Mouse (Mus musculus) adrenal gland, adult 2 months (tissue): ENCODE data around the gene Ciapin1. TPM values are rescaled to one million over a fixed set of nuclear protein-coding genes. Genes with fewer than 3 reads are reported as not detected.
"Not testable (repeated sequence)": the region's sequence is repeated elsewhere in the genome, so short reads cannot be mapped to it uniquely, and the experiment has no call there.

Source experiments
- DNase-seq: peaks from one replicate; pipeline ENCODE4 v3.0.0; 2021
- polyA plus RNA-seq: library from polyadenylated mRNA; depleted of rRNA; stranded (reverse); fragments of >200 nt; gene quantifications from 2 replicates; pipeline ENCODE4 v1.2.3, GENCODE M21; 2012
- total RNA-seq, 2 experiments: library from RNA; stranded (reverse); gene quantifications; 2 replicates each; pipeline ENCODE4 v1.2.3; 2021

Ciapin1 gene
- total and polyA plus RNA-seq, 3 experiments: 81.5 to 146 (median 123) TPM

- peak; percentile 92 for DNase-seq
These were observed 19.4 kb upstream of the Ciapin1 start, which contains the start of gene Polr2c for GRCm38 (mm10) chr8:94857346-94858173. Gene Polr2c (plus strand): TSS chr8:94857450.

DNA sequence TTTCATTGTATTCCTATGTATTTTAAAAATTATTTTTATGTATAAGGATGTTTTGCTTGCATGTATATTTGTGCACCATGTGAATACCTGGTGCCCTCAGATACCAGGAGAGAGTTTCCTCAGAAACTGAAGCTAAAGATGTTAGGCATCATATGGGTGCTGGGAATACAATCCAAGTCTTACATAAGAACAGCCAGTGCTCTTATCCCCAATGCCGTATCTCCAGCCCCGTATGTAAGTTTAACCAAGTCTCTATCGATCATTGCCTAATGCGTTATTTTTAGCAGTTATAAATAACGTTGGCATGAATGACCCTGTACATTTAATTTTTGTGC lies 18.8 kb upstream of the Ciapin1 start:
- no peak for DNase-seq

GRCm38 (mm10) chr8:94854761-94855160 lies 16.6 kb upstream of the Ciapin1 start:
- not testable (repeated sequence) for DNase-seq

- DNase-seq: no peak
These were observed 11.9 kb upstream of the Ciapin1 start for GRCm38 (mm10) chr8:94850049-94850448.

GRCm38 (mm10) chr8:94841183-94841582 lies 3.0 kb upstream of the Ciapin1 start:
- DNase-seq: no peak

- DNase-seq: peak; percentile 90
These were observed 442 bp upstream of the Ciapin1 start for GRCm38 (mm10) chr8:94838600-94838999.

DNA sequence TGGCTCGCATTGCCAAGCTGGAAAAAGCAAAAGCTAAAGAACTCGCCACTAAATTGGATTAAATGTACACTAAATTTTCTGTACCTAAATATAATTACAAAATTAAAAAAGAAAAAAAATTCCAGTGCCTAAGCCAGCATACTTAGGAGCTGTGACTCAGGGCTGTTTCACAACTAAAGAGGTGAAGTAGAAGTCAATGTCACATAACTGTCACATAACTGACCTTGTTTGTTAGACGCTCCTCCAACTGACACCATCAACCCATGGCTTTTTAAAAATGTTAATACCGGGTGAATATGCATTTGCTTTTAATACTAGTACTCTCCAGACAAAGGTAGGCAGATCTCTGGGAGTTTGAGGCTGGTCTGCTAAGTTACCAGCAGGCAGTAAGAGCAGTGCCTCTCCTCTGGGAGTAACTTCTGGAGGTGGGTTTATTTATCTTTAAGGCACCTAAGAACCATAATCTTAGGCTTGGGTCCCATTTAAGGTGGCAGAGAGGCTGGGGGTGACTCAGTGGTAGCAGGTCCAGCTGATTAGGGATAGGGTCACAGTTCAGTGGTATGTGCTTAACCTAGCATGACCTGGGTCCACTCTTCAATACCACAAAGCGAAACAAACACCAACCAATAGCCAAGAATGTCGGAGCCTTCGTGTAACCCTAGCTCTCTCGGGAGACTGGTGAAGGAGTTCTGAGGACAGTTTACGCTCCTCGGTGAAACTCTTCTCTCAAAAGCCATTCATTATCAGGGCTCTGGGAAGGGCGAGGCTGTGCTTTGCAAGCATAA lies 1.5 kb downstream of the Ciapin1 start:
- DNase-seq: peak; percentile 55

DNA sequence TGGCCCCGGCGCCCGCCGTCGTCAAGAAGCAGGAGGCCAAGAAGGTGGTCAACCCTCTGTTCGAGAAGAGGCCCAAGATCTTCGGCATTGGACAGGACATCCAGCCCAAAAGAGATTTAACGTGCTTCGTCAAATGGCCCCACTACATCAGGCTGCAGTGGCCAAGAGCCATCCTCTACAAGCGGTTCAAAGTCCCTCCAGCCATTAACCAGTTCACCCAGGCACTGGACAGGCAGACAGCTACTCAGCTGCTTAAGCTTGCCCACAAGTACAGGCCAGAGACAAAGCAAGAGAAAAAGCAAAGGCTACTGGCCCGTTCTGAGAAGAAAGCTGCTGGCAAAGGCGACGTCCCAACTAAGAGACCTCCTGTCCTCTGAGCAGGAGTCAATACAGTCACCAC lies 2.4 kb downstream of the Ciapin1 start:
- DNase-seq: not testable (repeated sequence)

DNA sequence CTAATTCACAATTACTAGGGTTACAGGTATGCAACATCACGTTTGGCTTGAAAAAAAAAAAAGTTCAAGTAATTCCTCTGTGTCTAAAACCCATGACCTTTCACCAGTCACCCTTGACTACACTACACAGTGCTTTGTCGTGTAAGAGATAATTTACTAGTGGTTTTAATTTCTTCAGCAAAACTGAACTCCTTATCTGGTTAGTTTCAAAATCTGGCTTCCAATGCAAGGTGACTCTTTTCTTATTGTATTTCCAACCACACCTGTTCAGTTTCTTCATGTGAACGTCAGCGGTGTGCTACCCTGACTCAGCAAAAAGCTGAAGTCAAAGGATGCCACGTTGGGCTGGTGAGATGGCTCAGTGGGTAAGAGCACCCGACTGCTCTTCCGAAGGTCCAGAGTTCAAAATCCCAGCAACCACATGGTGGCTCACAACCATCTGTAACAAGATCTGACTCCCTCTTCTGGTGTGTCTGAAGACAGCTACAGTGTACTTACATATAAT lies 4.2 kb downstream of the Ciapin1 start:
- not testable (repeated sequence) for DNase-seq

DNA sequence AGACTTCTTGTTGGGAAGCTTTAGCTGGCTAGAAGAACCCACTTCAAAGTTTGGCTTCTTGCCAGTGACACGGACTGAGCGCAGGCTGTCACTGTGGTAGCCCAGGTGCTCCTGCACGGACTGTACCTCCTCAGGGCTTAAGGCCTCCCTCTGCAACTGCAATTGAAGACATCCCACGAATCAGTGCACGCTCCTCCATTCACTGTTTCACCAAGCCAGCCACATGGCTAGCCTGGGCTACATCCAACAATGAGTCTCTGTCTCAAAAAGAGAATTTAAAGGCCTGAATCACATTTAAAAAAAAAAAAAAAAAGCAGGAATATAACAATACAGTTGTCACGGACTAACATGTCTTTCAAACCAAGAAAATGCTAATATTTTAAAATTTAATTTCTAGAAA lies 9.9 kb downstream of the Ciapin1 start:
- DNase-seq: no peak

- DNase-seq: no peak
These were observed 11.9 kb downstream of the Ciapin1 start for GRCm38 (mm10) chr8:94826210-94826609.

GRCm38 (mm10) chr8:94825170-94825569 lies 13.0 kb downstream of the Ciapin1 start:
- no peak for DNase-seq

DNA sequence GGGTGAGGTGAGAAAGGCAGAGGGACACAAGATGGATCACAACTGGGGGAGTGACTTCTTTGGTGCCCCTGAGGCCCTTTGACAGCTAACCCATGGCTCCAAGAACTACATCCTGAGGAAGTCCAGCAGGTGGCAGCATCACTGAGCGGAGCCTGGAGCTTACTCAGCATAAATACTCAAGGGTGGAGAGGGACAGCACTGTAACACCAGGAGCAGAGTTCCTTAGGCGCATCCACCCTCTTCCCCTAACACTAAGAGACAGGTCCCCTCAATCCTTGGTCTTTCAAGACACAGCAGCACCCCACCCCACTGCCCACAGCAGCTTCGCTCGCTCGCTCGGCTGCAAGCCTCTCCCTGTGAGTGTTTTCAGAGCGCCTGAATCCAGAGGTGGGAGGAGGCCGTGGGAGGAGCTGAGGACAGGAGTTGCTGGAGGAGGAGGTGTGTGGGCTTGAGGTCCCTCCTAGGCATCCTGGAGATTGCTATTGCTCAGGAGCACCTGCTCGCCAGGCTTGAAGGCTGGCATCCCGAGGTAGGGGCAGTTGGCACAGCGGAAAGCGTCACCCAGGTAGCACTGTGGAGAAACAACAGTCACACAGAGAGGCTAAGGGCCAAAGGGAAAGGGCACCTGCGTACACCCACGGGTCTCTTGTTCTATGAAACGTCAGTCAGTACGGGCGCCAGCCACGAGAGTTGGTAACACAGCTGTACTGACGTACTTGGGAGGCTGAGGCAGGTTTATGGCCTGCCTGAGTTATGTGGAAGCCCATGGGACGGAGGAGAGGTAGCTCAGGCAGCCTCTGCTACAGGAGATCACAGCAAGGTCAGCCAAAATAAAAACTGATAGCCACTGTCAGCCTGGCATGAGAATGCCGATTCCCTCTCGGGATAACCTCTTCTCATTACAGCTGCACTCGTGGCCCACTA lies 15.3 kb downstream of the Ciapin1 start:
- peak; percentile 64 for DNase-seq

DNA sequence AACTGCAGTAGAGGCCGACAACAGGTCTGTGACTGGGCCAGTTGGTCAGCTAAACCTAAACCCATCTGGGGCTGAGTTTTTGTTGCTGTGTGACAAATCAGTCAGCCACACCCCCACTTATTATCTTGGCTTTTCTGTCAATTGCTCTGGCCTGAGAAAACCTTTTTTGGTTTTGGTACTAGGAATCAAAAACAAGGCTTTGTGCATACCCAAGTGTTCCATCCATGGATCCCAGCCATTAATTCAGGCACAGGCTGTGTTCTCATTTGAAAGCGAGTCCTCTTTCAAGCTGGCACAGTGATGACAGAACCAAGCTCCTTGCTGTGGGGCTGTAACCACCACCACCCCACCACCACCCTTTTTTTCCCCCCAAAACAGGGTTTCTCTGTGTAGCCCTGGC lies 16.8 kb downstream of the Ciapin1 start:
- no peak for DNase-seq

DNA sequence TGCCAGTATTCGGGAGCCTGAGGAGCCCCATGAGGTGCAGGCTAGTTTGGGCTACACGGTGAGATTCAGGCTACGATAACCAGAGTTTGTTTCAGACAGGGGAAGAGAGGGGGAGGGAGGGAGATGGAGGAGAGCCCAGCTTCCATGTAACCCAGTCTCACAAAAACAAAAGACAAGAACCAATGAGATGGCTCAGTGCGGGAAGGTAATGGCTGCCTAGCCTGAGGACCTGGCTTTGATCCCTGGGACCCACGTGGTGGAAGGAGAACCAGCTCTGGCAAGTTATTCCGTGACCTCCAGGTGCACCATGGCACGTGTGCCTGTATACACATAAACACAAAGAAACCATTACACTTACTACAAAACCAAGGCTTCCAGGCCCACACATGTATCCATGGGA lies 17.6 kb downstream of the Ciapin1 start:
- DNase-seq: no peak

DNA sequence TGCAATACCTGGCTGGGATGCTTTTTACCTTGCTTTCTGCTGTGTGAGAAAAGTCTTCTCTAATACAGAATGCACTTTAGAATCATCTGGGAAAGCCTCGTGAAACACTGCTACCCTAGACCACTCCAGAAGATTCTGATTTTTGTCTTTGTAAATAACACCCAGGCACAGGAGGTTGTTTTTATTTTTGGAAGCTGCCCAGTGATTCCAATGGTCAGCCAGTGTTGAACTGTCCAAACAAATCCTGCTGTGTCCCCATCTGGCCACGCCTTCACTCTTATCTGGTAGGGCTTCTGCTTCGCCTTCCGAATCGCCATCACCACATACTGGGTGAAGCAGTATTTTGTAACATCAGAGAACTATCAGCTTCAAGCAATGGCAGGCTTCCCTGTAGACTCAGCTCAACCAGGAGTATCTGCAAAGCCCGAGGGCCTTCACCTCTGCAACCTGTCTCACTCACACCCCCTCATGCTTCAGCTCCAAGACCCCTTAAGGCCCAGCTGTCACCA lies 18.4 kb downstream of the Ciapin1 start:
- DNase-seq: no peak

- no peak for DNase-seq
These were observed 20.2 kb downstream of the Ciapin1 start for GRCm38 (mm10) chr8:94817933-94818332.

- no peak for DNase-seq
These were observed 23.6 kb downstream of the Ciapin1 start for GRCm38 (mm10) chr8:94814556-94814955.

GRCm38 (mm10) chr8:94812645-94813098 lies 25.5 kb downstream of the Ciapin1 start:
- DNase-seq: peak; percentile 81

- peak; percentile 74 for DNase-seq
These were observed 26.5 kb downstream of the Ciapin1 start for GRCm38 (mm10) chr8:94811654-94812053.

GRCm38 (mm10) chr8:94810855-94811254 lies 27.3 kb downstream of the Ciapin1 start:
- no peak for DNase-seq

- no peak for DNase-seq
These were observed 28.0 kb downstream of the Ciapin1 start, which contains the start of gene Ccl17 for GRCm38 (mm10) chr8:94810153-94810552. Gene Ccl17 (plus strand): TSS chr8:94810453.
